Mouse (Mus musculus): ENCODE data around the gene Rere. TPM values are rescaled to one million over a fixed set of nuclear protein-coding genes. Genes with fewer than 3 reads are reported as not detected.

Rere gene
- total and polyA plus RNA-seq, 2 experiments from 2014 or later: 25.9 to 32.9 TPM

GRCm38 (mm10) chr4:150578021-150578420 is 296.6 kb downstream of the Rere start:
- no peak for TF ChIP-seq CTCF (IDR thresholded peaks at IDR 0.05; ENCODE audit: low read depth)
- Histone ChIP-seq H3K9ac (replicated peaks; ENCODE audit: low read length) (no peak overlapping the region), H3K27me3 (ENCODE audit: insufficient read depth, low read length) (no peaks in the 10 kb centered on the region), H3K36me3 (ENCODE audit: insufficient read depth, low read length) (no peaks in the 10 kb centered on the region), H3K27ac (no peak overlapping the region), H3K4me2 (ENCODE audit: low read depth, low read length) (no peak overlapping the region), H3K4me3 (ENCODE audit: low read length) (no peak overlapping the region), H3K4me1 (ENCODE audit: insufficient read depth, low read length) (peaks cover 9% of the 10 kb centered on the region; the same call in 1 of the 2 replicates), H3K9me3 (ENCODE audit: low read length) (no peaks in the 10 kb centered on the region)
- DNase-seq (ENCODE audit: low spot score): no peak
- ATAC-seq: no peak
- 92% methylated on average over 3 of the region's 3 CpGs for WGBS

- Histone ChIP-seq H3K4me2 (ENCODE audit: low read depth, low read length) (no peak overlapping the region), H3K27me3 (ENCODE audit: insufficient read depth, low read length) (no peaks in the 10 kb centered on the region), H3K4me3 (ENCODE audit: low read length) (no peak overlapping the region), H3K9me3 (ENCODE audit: low read length) (no peaks in the 10 kb centered on the region), H3K9ac (replicated peaks; ENCODE audit: low read length) (no peak overlapping the region), H3K4me1 (ENCODE audit: insufficient read depth, low read length) (peaks cover 28% of the 10 kb centered on the region), H3K36me3 (ENCODE audit: insufficient read depth, low read length) (no peaks in the 10 kb centered on the region), H3K27ac (peak overlapping the region; percentile 12)
- DNase-seq (ENCODE audit: low spot score) (no peak), ATAC-seq (no peak)
- TF ChIP-seq CTCF (IDR thresholded peaks at IDR 0.05; ENCODE audit: low read depth): no peak
- 59% methylated on average over 10 of the region's 10 CpGs for WGBS
These were observed 300.7 kb downstream of the Rere start for GRCm38 (mm10) chr4:150581931-150582723.

- peak; percentile 84 for ATAC-seq
- Histone ChIP-seq H3K4me2 (ENCODE audit: low read depth, low read length) (peak overlapping the region; percentile 19; the same call in 1 of the 2 replicates), H3K9ac (replicated peaks; ENCODE audit: low read length) (0 out of 2 replicates have a peak overlapping the region, but pooled peaks have one; percentile 13)
These were observed 301.7 kb downstream of the Rere start for GRCm38 (mm10) chr4:150582966-150583776.

GRCm38 (mm10) chr4:150583777-150584135 is 302.3 kb downstream of the Rere start:
- H3K4me3 ChIP-seq (ENCODE audit: low read length): no peak overlapping the region
- no peak for TF ChIP-seq CTCF (IDR thresholded peaks at IDR 0.05; ENCODE audit: low read depth)
- H3K27ac ChIP-seq: peak overlapping the region; percentile 76
- 0 out of 2 replicates have a peak overlapping the region, but pooled peaks have one; percentile 19 for H3K4me2 ChIP-seq (ENCODE audit: low read depth, low read length)
- 0 out of 2 replicates have a peak overlapping the region, but pooled peaks have one; percentile 13 for H3K9ac ChIP-seq (replicated peaks; ENCODE audit: low read length)
- H3K36me3 ChIP-seq (ENCODE audit: insufficient read depth, low read length): no peaks in the 10 kb centered on the region
- H3K27me3 ChIP-seq (ENCODE audit: insufficient read depth, low read length): no peaks in the 10 kb centered on the region
- ATAC-seq: peak; percentile 15; the same call in 1 of the 2 replicates
- H3K4me1 ChIP-seq (ENCODE audit: insufficient read depth, low read length): peaks cover 28% of the 10 kb centered on the region
- H3K9me3 ChIP-seq (ENCODE audit: low read length): no peaks in the 10 kb centered on the region
- 45% methylated on average over 3 of the region's 3 CpGs for WGBS
- DNase-seq (ENCODE audit: low spot score): no peak

More at GRCm38 (mm10) chr4:150582966-150583776, 301.7 kb downstream of the Rere start:
- no peak for TF ChIP-seq CTCF (IDR thresholded peaks at IDR 0.05; ENCODE audit: low read depth)
- no peaks in the 10 kb centered on the region for H3K27me3 ChIP-seq (ENCODE audit: insufficient read depth, low read length)
- 0 out of 2 replicates have a peak overlapping the region, but pooled peaks have one; percentile 1 for H3K4me3 ChIP-seq (ENCODE audit: low read length)
- WGBS: 11% methylated on average over 13 of the region's 13 CpGs
- no peaks in the 10 kb centered on the region for H3K9me3 ChIP-seq (ENCODE audit: low read length)
- H3K36me3 ChIP-seq (ENCODE audit: insufficient read depth, low read length): no peaks in the 10 kb centered on the region
- peak overlapping the region; percentile 76 for H3K27ac ChIP-seq
- peak; percentile 68 for DNase-seq (ENCODE audit: low spot score)
- peaks cover 28% of the 10 kb centered on the region for H3K4me1 ChIP-seq (ENCODE audit: insufficient read depth, low read length)

GRCm38 (mm10) chr4:150585800-150586199 is 304.4 kb downstream of the Rere start:
- 85% methylated on average over 2 of the region's 2 CpGs for WGBS
- no peak for DNase-seq (ENCODE audit: low spot score)
- TF ChIP-seq CTCF (IDR thresholded peaks at IDR 0.05; ENCODE audit: low read depth): no peak

GRCm38 (mm10) chr4:150586275-150586674 is 304.8 kb downstream of the Rere start:
- no peak overlapping the region for H3K4me2 ChIP-seq (ENCODE audit: low read depth, low read length)
- H3K9ac ChIP-seq (replicated peaks; ENCODE audit: low read length): no peak overlapping the region
- no peaks in the 10 kb centered on the region for H3K9me3 ChIP-seq (ENCODE audit: low read length)
- no peaks in the 10 kb centered on the region for H3K27me3 ChIP-seq (ENCODE audit: insufficient read depth, low read length)
- WGBS: 95% methylated on average over 5 of the region's 5 CpGs
- H3K4me1 ChIP-seq (ENCODE audit: insufficient read depth, low read length): peaks cover 38% of the 10 kb centered on the region
- ATAC-seq (no peak), DNase-seq (ENCODE audit: low spot score) (no peak)
- no peak for TF ChIP-seq CTCF (IDR thresholded peaks at IDR 0.05; ENCODE audit: low read depth)
- no peaks in the 10 kb centered on the region for H3K36me3 ChIP-seq (ENCODE audit: insufficient read depth, low read length)
- H3K27ac ChIP-seq: no peak overlapping the region
- no peak overlapping the region for H3K4me3 ChIP-seq (ENCODE audit: low read length)

More at GRCm38 (mm10) chr4:150585800-150586199, 304.4 kb downstream of the Rere start:
- no peaks in the 10 kb centered on the region for H3K27me3 ChIP-seq (ENCODE audit: insufficient read depth, low read length)
- H3K9me3 ChIP-seq (ENCODE audit: low read length): no peaks in the 10 kb centered on the region
- no peak overlapping the region for H3K27ac ChIP-seq
- no peaks in the 10 kb centered on the region for H3K36me3 ChIP-seq (ENCODE audit: insufficient read depth, low read length)
- H3K4me1 ChIP-seq (ENCODE audit: insufficient read depth, low read length): peaks cover 33% of the 10 kb centered on the region
- no peak overlapping the region for H3K9ac ChIP-seq (replicated peaks; ENCODE audit: low read length)
- no peak overlapping the region for H3K4me2 ChIP-seq (ENCODE audit: low read depth, low read length)
- no peak for ATAC-seq
- no peak overlapping the region for H3K4me3 ChIP-seq (ENCODE audit: low read length)
